Mouse (Mus musculus) left cerebral cortex, postnatal 4 days (tissue): ENCODE results near the gene Emg1. TPM values are rescaled to one million over a fixed set of nuclear protein-coding genes. Genes with fewer than 3 reads are reported as not detected.
"Not testable (repeated sequence)": the region's sequence is repeated elsewhere in the genome, so short reads cannot be mapped to it uniquely, and the experiment has no call there.

Source experiments
- DNase-seq: peaks from one replicate; pipeline ENCODE4 v3.0.0-alpha.2; 2022
- intact Hi-C: fragments of 180-260 bp; cut with DNase I; formaldehyde crosslinking; loops from one replicate; pipeline ENCODE4 v1.15.1; 2025
- total RNA-seq, 2 experiments: library from RNA; stranded (reverse); gene quantifications; 2 replicates each; pipeline ENCODE4 v1.2.3; 2021

The Emg1 gene
- total RNA-seq, 2 experiments from 2014 or later: 56.7 to 56.9 TPM

- intact Hi-C loops: no loop called here
- DNase-seq: no peak
These were observed 26.2 kb downstream of the Emg1 start for GRCm38 (mm10) chr6:124685606-124686386.

- DNase-seq: no peak
- intact Hi-C loops: no loop called here
These were observed 28.2 kb downstream of the Emg1 start for GRCm38 (mm10) chr6:124683591-124684417.

- DNase-seq, intact Hi-C loops: not testable (repeated sequence)
These were observed 29.7 kb downstream of the Emg1 start for GRCm38 (mm10) chr6:124682291-124682690.

- intact Hi-C loops: no loop called here
- no peak for DNase-seq
These were observed 32.5 kb downstream of the Emg1 start for GRCm38 (mm10) chr6:124679486-124679885.

- intact Hi-C loops: no loop called here
These were observed 33.2 kb downstream of the Emg1 start for GRCm38 (mm10) chr6:124678769-124679168.

GRCm38 (mm10) chr6:124676171-124676570 lies 35.8 kb downstream of the Emg1 start:
- intact Hi-C loops: no loop called here
- no peak for DNase-seq

More at GRCm38 (mm10) chr6:124678769-124679168, 33.2 kb downstream of the Emg1 start:
- DNase-seq: no peak

GRCm38 (mm10) chr6:124674591-124674990 lies 37.4 kb downstream of the Emg1 start:
- intact Hi-C loops: no loop called here
- no peak for DNase-seq

- DNase-seq: no peak
- intact Hi-C loops: no loop called here
These were observed 38.4 kb downstream of the Emg1 start for GRCm38 (mm10) chr6:124673619-124674018.

- no peak for DNase-seq
- intact Hi-C loops: no loop called here
These were observed 39.9 kb downstream of the Emg1 start for GRCm38 (mm10) chr6:124672100-124672499.

- DNase-seq: no peak
- intact Hi-C loops: no loop called here
These were observed 41.6 kb downstream of the Emg1 start for GRCm38 (mm10) chr6:124670281-124670900.

- intact Hi-C loops: no loop called here
- DNase-seq: no peak
These were observed 42.6 kb downstream of the Emg1 start for GRCm38 (mm10) chr6:124669234-124669859.

- DNase-seq: no peak
- intact Hi-C loops: no loop called here
These were observed 47.0 kb downstream of the Emg1 start for GRCm38 (mm10) chr6:124665011-124665410.

GRCm38 (mm10) chr6:124664256-124664655 lies 47.7 kb downstream of the Emg1 start:
- no peak for DNase-seq
- intact Hi-C loops: no loop called here

- intact Hi-C loops: no loop called here
- DNase-seq: no peak
These were observed 48.6 kb downstream of the Emg1 start for GRCm38 (mm10) chr6:124663424-124663795.

GRCm38 (mm10) chr6:124662477-124663423 lies 49.2 kb downstream of the Emg1 start, which contains the start of gene Lpcat3:
TSS of gene Lpcat3 (plus strand) at chr6:124663027.
- peak; percentile 99 for DNase-seq
- intact Hi-C loops: no loop called here

GRCm38 (mm10) chr6:124661995-124662394 lies 50.0 kb downstream of the Emg1 start:
- intact Hi-C loops: no loop called here
- no peak for DNase-seq

- intact Hi-C loops: no loop called here
- no peak for DNase-seq
These were observed 50.7 kb downstream of the Emg1 start for GRCm38 (mm10) chr6:124661156-124661806.

GRCm38 (mm10) chr6:124658067-124658466 lies 53.9 kb downstream of the Emg1 start:
- DNase-seq: no peak
- intact Hi-C loops: loop anchor here (10.0 kb wide), 1 partner anchor 173 kb away; no protein-coding TSS in a partner anchor

GRCm38 (mm10) chr6:124655893-124656292 lies 56.1 kb downstream of the Emg1 start:
- intact Hi-C loops: loop anchor here (10.0 kb wide), 1 partner anchor 171 kb away; no protein-coding TSS in a partner anchor

More at GRCm38 (mm10) chr6:124655893-124656292, 56.1 kb downstream of the Emg1 start:
- DNase-seq: no peak
